Mouse (Mus musculus) layer of hippocampus, adult 9-10 months (tissue): ENCODE results near the gene Guca2a.

Experiments used
- DNase-seq: peaks from one replicate; pipeline ENCODE4 v3.0.0; 2022; ENCODE audit warnings: low spot score

Guca2a gene

DNA sequence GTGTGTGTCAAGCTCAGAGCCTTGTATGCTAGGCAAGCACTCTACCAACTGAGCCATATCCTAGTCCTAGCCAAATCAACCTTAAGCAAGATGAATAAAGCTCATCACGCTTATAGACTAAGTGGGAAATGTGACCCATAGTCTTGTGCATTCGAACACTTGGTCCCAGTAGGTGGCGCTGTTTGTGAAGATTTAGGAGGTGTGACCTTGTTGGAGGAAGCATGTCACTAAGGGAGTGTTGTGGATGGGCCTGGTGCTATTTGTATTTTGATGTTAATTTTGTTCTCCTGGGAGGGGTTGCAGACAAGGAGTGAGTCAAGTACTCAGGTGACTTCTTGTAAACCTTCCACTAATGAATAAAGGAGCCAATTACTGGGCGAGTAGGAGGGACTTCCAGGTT, 5.2 kb downstream of the Guca2a start:
- no peak for DNase-seq

DNA sequence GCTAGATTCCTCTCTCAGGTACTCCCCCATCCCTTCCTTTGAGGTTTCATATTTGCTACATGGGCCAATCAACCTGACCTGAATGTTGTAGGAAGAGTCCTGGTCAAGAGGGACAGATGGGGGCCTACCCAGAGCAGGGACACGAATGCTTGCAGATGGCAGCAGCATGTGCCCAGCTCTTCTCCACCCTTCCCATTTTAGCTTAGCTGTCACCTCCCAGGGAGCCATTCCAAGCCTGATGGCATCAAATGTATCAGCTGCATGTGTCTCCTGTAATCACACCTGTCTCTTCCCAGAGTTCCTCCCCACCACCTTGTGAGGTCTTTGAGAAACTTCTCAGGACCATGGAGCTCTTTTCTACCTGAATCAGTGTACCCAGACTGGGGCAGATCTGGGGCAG, 19.5 kb downstream of the Guca2a start:
- DNase-seq: no peak

DNA sequence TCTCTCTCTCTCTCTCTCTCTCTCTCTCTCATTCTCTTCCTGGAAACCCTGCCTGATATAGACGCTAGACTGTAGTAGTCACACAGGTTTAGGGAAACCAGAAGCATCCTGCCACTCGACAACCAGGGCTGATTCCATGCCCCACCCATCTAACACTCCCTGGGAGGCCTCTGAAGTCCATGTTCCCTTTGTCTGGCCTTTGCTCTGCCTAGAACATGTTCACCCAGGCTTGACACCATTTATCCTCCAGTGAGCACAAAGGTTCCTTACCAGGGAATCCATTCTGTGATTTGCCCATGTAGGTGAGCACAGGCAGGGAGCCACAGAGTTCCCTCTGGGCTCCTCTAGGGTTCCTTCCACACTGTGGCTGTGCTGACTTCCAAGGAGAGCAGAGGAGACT, 20.7 kb downstream of the Guca2a start:
- no peak for DNase-seq

DNA sequence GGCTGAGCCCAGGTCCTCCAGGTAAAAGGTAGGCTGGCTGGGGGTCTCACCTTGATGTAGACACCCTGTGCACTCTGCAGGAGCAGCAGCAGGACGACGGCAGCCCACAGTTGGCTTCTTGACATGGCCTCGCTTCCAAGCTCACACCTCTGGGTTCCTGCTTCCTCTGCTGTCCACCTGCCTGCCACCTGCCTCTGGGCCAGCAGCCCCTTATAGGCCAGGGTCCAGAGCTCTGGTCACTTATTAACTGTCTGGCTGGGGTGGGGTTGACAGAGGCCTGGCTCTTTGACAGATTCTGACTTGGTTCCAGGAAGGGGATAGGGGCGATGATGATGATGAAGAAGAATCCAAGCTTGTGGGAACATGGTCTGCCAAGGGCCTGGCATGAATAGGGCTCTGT, 21.2 kb downstream of the Guca2a start, which contains the start of gene Guca2b:
TSS of gene Guca2b (minus strand) at position 224 of the 400 bp plus-strand sequence.
- DNase-seq: no peak

DNA sequence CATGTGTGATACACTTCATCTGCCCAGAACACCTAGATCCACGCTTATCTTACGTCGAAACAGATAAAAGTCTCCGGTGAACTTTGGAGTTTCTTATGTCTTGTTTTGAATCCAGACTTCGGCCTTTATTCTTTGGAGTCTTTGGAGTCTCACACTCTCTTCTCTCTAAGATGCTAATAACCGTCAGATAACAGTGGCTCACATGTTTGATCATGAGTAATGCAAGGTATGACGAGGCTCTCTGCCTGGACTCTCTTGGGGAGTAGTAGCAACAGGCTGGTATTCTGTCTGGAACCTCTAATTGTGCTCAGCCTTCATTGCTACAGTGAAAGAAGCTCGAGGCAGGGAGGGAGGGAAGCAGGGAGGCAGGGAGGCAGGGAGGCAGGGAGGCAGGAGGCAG, 22.5 kb downstream of the Guca2a start:
- no peak for DNase-seq

DNA sequence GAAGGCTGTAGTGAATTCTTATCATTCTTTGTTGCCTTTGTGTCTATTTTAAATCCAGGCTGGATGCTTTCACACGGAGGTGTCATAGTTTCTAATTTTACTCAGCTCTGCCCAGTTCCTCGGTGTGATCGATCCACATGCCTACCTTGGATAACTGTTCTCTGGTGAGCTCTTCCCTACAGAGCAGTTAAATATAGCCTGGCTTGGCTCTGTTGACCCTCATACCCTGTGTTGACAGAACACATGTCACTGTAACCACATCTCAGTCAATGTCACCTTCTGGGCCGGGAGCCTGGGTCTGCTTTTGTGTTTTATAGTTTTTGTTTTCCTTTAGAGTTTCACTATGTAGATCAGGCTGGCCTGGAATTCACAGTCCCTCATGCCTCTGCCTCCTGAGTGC, 24.6 kb downstream of the Guca2a start:
- no peak for DNase-seq

DNA sequence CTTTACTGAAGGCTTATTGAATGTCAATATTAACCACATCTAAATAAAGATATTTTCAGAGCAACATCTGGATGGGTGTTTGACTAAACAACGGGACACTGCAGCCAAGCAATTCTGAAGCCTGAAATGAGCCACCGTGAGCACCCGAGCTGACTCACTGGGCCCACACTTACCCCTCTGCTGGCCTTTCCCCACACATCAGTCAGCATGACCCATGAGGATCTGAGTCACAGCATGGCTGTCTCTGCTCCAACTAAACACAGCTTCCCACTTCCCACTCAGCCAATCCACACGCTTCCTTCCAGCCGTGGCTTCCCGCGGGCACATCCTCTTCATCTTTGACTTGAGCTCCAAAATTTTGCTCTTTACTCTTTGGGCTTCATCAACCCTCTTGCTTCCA, 25.5 kb downstream of the Guca2a start:
- DNase-seq: no peak

DNA sequence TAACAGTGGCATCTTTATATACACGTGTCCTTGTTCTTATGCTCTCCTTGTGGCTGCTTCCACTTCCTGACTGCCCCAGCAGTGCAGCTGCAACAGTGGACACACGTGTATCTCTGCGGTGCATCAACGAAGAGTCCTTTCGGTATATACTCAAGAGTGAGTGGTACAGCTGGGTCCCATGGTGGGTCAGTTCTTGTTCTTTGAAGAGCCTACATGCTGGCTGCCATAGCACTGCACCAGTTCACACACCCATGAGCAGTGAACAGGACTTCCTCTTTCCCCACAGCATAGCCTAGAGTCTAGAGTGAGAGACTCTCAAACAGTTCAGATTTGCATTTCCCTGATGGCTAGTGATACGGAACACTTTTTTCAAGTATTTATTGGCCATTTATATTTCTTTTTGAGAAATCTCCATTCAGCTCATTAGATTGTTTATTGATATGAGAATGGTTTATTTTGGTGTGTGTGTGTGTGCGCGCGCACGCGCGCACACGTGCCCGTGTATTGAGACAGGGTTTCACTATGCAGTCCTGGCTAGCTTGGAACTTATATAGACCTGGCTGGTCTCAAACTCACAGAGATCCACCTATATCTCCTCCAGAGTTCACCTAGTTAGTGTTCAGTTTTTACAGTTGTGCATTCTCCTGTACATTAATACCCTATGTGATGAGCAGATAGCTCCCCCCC, 26.0 kb downstream of the Guca2a start:
- no peak for DNase-seq

DNA sequence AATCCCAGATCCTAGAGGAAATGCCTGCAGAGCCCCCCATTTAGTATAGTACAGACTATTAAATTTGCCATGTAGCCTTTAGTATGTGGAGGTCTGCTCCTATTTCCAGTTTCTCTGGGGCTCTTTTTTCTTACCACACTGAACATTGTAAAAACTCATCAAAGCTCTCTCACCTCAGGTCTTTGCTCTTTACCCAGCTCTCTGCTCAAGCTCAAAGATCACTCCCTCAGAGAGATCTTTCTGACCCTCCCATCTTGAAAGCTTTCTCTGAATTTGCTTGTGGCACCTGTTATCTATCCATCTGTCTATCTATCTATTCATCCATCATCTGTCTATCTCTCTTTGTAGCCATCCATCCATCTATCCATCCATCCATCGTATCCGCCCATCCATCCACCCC, 27.7 kb downstream of the Guca2a start:
- DNase-seq: no peak

DNA sequence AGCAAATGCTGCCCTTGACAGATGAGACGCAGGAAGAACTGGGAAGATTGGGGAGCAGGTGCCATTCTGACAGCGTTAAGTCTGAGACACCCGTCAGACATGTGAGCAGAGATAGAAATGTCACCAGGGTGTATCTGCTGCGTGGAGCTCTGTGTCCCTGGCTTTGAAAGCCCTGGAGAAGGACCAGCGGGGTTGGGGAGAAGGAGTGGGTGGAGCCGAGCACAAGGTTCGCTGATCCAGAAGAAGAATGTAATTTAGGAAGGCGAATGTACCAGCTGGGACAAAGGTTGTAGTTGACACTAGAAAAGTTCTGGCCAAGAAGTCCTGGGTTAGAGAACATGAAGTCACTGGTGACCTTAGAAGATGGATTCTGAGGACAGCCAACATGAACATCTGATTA, 28.6 kb downstream of the Guca2a start:
- no peak for DNase-seq

DNA sequence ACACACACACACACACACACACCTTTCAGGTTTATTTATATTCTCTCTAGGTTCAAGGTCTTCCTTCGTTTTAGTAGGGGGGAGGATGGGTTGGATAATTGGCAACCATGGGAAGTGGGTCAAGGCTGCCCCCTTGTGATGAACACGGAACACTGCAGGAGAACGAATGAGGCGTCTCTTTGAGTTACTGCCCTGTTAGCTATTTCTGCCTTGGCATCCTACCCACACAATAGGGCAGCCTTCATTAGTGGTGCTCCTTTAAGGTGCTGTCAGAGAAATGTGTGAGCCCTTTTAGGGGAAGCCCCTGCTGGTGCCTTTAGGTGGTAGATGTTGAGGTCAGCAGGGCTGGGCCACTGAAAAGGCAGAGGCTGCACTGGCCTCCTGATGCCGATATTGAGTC, 29.9 kb downstream of the Guca2a start:
- no peak for DNase-seq

DNA sequence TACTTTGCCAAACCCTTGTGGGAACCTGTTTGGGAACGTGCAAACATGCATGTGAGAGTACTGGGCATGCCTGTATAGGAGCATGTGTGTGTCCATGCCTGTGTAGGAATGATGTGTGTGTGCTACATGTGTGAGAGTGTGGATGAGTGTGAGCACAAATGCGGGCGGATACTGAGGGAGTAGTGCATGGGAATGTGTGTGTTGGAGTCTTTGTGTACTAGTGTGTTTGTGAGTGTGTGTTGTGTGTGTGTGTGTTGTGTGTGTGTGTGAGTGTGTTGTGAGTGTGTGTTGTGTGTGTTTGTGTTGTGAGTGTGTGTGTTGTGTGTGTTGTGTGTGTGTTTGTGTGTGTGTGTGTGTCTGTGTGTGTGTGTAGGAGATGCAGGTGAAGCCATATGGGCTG, 30.7 kb downstream of the Guca2a start:
- no peak for DNase-seq

DNA sequence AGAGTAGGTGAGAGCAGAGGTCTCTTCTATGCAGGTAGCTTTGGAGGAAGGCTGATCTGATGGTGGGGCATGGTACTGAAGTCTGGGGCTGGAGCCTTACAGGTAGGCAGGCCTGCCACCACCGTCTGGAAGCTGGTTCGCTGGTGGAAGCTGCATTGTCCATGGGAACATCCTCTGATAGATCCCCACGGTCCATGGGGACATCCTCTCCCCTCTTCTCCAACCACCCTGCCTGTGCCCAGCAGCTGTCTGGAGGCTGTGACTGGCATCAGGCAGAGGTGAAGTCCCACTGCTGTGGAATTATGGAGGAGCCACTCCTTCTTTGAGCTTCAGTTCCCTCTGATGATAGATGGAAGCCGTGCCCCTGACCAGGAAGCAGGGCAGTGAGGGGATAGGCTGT, 31.1 kb downstream of the Guca2a start:
- no peak for DNase-seq

DNA sequence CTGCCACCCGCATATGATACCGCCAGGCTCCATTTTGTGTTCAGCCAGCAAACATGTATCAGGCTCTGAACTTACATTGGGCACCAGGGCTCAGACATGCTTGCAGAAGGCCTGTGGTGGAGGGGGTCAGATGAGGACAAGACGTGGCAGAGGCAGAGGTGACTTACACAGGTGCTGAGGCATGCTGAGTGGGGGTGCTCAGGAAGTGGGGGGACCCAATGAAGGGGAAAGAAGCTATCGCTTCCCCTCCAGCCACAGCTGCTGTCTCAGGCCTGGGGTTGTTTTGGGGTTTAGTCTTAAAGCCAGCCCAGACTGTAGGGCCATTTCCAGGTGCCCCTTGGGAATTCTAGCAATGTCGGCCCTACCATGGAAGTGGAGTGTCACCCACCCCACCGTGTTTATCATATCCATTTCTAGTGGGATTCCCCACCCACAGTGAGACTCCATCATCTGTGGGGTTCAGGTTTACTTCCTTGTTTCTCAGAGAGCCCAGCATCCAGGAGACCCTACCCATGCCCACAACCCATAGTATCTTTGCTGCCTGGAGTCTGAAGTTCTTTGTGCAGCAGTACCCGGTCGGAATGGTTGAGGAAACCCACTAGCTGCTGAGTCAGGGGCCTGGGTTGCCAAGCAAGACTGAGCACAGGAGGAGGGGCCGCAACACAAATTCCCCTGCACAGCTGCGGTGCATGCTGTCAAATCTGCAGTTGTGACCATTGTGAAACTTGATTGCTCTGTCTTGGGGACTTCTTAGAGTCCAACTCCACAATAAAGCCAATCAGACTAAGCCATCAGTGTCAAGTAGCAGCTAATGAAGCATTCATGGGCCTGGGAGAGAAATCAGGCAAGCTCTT, 32.1 kb downstream of the Guca2a start:
- no peak for DNase-seq

DNA sequence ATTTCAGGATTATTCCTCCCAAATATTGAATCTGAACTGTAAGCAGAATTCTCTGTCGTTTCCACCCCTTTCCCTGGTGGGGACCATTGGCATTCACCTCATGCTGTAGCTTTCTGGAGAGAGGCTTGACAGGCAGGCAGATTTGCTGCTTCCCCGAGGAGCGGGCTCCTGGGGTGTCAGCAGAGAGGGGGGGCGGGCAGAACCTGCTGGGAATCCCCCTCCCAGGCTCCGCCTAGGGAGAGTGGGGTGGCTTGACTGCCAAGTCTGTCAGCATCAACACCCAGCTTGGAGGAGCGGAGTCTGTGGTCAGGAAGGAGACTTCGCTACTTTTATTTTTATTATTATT, 32.7 kb downstream of the Guca2a start:
- DNase-seq: no peak

DNA sequence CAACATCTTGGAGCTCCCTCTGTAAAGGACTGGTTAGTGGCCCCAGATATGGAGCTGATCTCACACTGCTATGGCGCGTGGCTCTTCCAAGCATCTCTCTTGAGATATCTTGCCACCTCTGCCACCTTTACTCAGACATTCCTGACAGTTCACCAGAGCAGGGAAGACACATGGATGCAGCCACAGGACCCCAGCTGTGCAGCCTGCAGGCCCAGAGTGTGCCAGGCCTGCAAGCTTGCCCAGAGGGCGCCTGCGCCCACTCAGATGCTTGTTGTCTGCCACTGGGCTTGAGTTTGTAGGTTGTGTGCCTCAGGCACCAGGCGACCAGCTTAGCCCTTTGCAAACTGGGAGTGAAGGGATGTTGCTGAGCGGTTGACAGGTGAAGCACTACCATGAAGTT, 33.2 kb downstream of the Guca2a start:
- DNase-seq: no peak

DNA sequence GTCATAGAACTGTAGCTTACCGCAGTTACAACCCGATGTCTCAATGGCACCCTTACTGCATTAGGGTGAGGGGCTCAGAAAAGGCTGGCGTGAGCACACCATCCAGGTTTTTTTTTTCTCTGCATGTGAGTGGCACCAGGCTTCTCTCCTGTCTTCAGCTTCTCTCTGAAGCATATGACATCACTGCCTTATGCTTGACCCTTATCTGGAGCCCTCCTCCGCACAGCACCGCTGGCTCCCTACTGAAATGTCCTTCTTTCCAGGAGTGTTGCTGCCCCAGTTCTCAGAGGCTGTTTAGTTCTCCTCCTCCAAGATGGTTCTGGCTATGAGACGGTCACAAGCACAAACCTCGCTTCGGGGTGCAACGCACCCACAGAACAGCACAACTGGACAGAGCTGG, 33.7 kb downstream of the Guca2a start:
- DNase-seq: no peak

DNA sequence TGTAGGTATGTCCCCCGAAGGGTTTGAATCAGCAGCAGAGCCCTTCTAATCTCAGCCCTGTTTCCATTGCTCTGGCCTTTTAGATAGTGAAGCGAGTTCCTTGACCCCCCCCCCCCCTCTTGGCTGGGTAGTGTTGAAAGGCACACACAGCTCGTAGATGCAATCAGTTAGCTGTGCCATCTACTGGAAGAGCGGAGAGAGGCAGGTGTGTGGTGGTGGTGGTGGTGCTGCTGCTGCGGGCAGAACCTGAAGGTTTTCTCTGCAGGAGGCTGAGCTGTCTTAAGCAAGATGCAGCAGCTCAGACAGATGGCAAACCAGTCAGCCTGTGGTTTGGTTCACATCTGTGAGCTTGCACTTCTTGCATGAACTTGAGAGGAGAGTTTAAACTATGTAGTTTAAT, 35.2 kb downstream of the Guca2a start:
- DNase-seq: no peak

DNA sequence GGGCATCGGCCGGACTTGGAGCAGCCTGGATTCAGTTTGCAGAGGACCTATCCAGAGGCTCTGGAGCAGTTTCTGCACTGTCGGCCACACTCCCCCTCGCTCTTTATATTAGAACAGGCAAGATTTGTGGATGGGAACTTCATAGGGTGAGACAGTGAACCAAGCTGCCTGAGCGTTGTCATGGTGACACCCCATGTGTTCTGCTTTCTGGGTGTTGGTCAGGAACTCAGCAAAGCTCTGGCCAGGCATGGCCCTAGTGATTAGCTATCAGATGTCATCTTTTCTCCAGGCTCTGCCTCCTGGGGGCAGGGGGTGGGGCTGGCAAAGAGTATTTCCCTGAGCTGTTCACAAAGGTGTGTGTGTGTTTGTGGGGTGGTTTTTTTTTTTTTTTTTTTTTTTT, 45.1 kb downstream of the Guca2a start:
- DNase-seq: no peak

DNA sequence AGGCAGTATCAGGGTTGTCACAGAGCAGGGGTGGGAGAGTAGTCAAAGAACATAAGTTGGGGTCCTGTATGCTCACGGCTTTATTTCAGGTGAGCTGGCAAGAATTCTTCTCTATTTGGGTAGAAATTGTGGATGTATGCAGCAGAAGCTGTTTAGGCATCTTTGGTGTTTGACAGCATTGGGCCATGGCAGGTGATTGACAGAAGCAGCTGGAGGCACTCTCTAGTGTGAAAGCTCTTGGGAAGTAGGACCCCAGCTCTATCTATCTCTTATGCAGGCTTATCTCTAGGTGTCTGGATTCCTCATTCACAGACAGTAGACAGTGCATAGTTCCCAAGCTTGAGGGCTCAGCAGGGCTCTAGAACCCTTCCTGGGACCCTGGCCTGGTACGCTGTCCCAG, 48.2 kb downstream of the Guca2a start:
- no peak for DNase-seq
